Mouse (Mus musculus) limb, embryonic 14.5 days (tissue): Measurements from ENCODE around the gene Ntrk2. TPM values are rescaled to one million over a fixed set of nuclear protein-coding genes. Genes with fewer than 3 reads are reported as not detected.

Experiments used
- ATAC-seq: fragments of 200-750 bp; cut with Nextera tagmentation; 2 replicates; pipeline ENCODE4 v1.8.0; 2017; ENCODE audit warnings: low read depth, moderate number of reproducible peaks, moderate TSS enrichment; ENCODE audit not compliant: low FRiP score
- DNase-seq: peaks from one replicate; pipeline ENCODE4 v3.0.0-alpha.2; 2015; ENCODE audit warnings: low spot score
- H3K27ac ChIP-seq: fragments of 300-500 bp; sonication (generic); replicated peaks from 2 replicates; pipeline ENCODE4 v1.5.1; 2014; ENCODE audit warnings: low read depth, mild to moderate bottlenecking, low read length, moderate library complexity, mixed read lengths
- H3K27me3 ChIP-seq: fragments of 300-500 bp; sonication (generic); 2 replicates; pipeline ENCODE4 v1.6.1; 2014; ENCODE audit warnings: low read length, mixed read lengths; ENCODE audit not compliant: control insufficient read depth, insufficient read depth
- H3K36me3 ChIP-seq: fragments of 300-500 bp; sonication (generic); 2 replicates; pipeline ENCODE4 v1.6.1; 2014; ENCODE audit warnings: mild to moderate bottlenecking, low read length, moderate library complexity, mixed read lengths; ENCODE audit not compliant: control insufficient read depth, insufficient read depth
- H3K4me1 ChIP-seq: fragments of 300-500 bp; sonication (generic); 2 replicates; pipeline ENCODE4 v1.6.1; 2014; ENCODE audit warnings: antibody characterized with exemption, low read length, mixed read lengths; ENCODE audit not compliant: control insufficient read depth, insufficient read depth
- H3K4me2 ChIP-seq: fragments of 300-500 bp; sonication (generic); replicated peaks from 2 replicates; pipeline ENCODE4 v1.6.1; 2014; ENCODE audit warnings: low read depth, mild to moderate bottlenecking, low read length, moderate library complexity; ENCODE audit not compliant: severe bottlenecking
- H3K4me3 ChIP-seq: fragments of 300-500 bp; sonication (generic); replicated peaks from 2 replicates; pipeline ENCODE4 v1.5.1; 2014; ENCODE audit warnings: low read length
- H3K9ac ChIP-seq: fragments of 300-500 bp; sonication (generic); 2 replicates; pipeline ENCODE4 v1.6.1; 2014; ENCODE audit warnings: mild to moderate bottlenecking, low read depth, low read length, moderate library complexity; ENCODE audit not compliant: severe bottlenecking
- H3K9me3 ChIP-seq: fragments of 300-500 bp; sonication (generic); 2 replicates; pipeline ENCODE4 v1.6.1; 2016; ENCODE audit warnings: low read length; ENCODE audit not compliant: control insufficient read depth
- POLR2A ChIP-seq: fragments of 200-500 bp; IDR thresholded peaks from 2 replicates; pipeline ENCODE4 v1.8.0; 2012; ENCODE audit warnings: inconsistent platforms, mild to moderate bottlenecking, moderate library complexity, borderline replicate concordance; ENCODE audit not compliant: insufficient read depth, insufficient read length; ENCODE audit errors: extremely low read depth
- WGBS: fragments of 180-500 bp; shearing (Covaris S2); extraction: QIAGEN DNeasy Blood & Tissue Kit; methylation state at CpG from one replicate; pipeline ENCODE4 v1.1.7; 2014; 5-methylcytosine and 5-hydroxymethylcytosine counted together
- polyA plus RNA-seq, 2 experiments: library from polyadenylated mRNA; depleted of rRNA in 1 of 2; stranded (reverse) in 1 of 2; unstranded in 1 of 2; fragments of >200 nt; fragmentation: Nextera tagmentation in 1 of 2; extraction: Ambion mirVana in 1 of 2; gene quantifications; 2 replicates each; pipeline versions ENCODE4 v1.2.1 to v1.2.3; 2012 to 2014

Ntrk2 gene
- polyA plus RNA-seq (2012; rRNA removed) (18.2 and 18.4 TPM in 2 replicates), polyA plus RNA-seq (2014; fragmentation: Nextera tagmentation; extraction: Ambion mirVana) (15.8 and 15.9 TPM in 2 replicates)

GRCm38 (mm10) chr13:58806397-58806892 is at the start of gene Ntrk2:
Gene Ntrk2, plus strand, starts transcription at chr13:58806569.
- under 1% methylated on average over 47 of the region's 47 CpGs for WGBS

GRCm38 (mm10) chr13:58761003-58761630 is 45.3 kb upstream of the Ntrk2 start:
- no peaks in the 10 kb centered on the region for H3K4me1 ChIP-seq
- no peak for ATAC-seq
- no peak overlapping the region for H3K27ac ChIP-seq
- H3K9me3 ChIP-seq: no peaks in the 10 kb centered on the region
- no peak overlapping the region for H3K9ac ChIP-seq
- DNase-seq: no peak
- WGBS: 86% methylated on average over 5 of the region's 5 CpGs
- H3K36me3 ChIP-seq: no peaks in the 10 kb centered on the region
- TF ChIP-seq POLR2A: no peak
- H3K4me2 ChIP-seq: no peak overlapping the region
- no peaks in the 10 kb centered on the region for H3K27me3 ChIP-seq
- H3K4me3 ChIP-seq: no peak overlapping the region

More at GRCm38 (mm10) chr13:58806397-58806892, at the start of gene Ntrk2:
- DNase-seq (peak; percentile 88), ATAC-seq (peak; percentile 78)
- H3K4me2 ChIP-seq: peak within 1 kb of the TSS; percentile 99
- no peak for TF ChIP-seq POLR2A
- peak within 1 kb of the TSS; percentile 56 for H3K9ac ChIP-seq
- H3K27ac ChIP-seq: no peak within 1 kb of the TSS
- H3K9me3 ChIP-seq: no peaks in the 10 kb centered on the region
- 0 out of 2 replicates have a peak, but pooled peaks cover 4% of the 10 kb centered on the region for H3K4me1 ChIP-seq
- H3K27me3 ChIP-seq: peaks cover 54% of the 10 kb centered on the region
- H3K36me3 ChIP-seq: no peaks in the 10 kb centered on the region
- peak within 1 kb of the TSS; percentile 56 for H3K4me3 ChIP-seq

DNA sequence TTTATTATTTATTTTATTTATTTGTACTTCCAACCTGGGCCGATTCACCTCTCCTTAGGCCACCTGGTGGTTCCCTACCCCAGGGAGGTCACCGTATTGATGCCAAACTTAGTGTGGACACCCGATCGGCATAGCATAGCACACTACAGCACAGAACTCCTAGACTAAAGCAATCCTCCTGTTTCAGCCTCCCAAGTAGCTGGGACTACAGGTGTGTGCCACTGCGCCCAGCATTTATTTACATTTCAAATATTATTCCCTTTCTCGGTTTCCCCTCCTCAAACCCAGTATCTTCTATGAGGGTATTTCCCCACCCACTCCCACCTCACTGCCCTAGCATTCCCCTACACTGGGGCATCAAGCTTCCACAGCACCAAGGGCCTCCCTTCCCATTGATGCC is 38.1 kb upstream of the Ntrk2 start:
- WGBS: 82% methylated on average over 6 of the region's 6 CpGs
- no peak for TF ChIP-seq POLR2A

GRCm38 (mm10) chr13:58769438-58769837 is 36.9 kb upstream of the Ntrk2 start:
- Histone ChIP-seq H3K27me3 (no peaks in the 10 kb centered on the region), H3K4me3 (no peak overlapping the region), H3K36me3 (no peaks in the 10 kb centered on the region), H3K9me3 (no peaks in the 10 kb centered on the region), H3K27ac (no peak overlapping the region), H3K9ac (no peak overlapping the region), H3K4me2 (no peak overlapping the region), H3K4me1 (no peaks in the 10 kb centered on the region)
- WGBS: 59% methylated on average over 2 of the region's 2 CpGs
- DNase-seq (no peak), ATAC-seq (no peak)
- TF ChIP-seq POLR2A: no peak

More for the DNA sequence above, 38.1 kb upstream of the Ntrk2 start:
- Histone ChIP-seq H3K36me3 (no peaks in the 10 kb centered on the region), H3K4me3 (no peak overlapping the region), H3K4me1 (no peaks in the 10 kb centered on the region), H3K27me3 (no peaks in the 10 kb centered on the region), H3K27ac (no peak overlapping the region), H3K9ac (no peak overlapping the region), H3K4me2 (no peak overlapping the region), H3K9me3 (no peaks in the 10 kb centered on the region)
- DNase-seq: no peak
- ATAC-seq: no peak

- whole genome bisulfite sequencing: 91% methylated on average over 14 of the region's 14 CpGs
- DNase-seq (no peak), ATAC-seq (no peak)
- Histone ChIP-seq H3K4me2 (no peak overlapping the region), H3K4me1 (no peaks in the 10 kb centered on the region), H3K27ac (no peak overlapping the region), H3K9me3 (no peaks in the 10 kb centered on the region), H3K27me3 (no peaks in the 10 kb centered on the region), H3K9ac (no peak overlapping the region), H3K36me3 (no peaks in the 10 kb centered on the region), H3K4me3 (no peak overlapping the region)
- TF ChIP-seq POLR2A: no peak
Measured at GRCm38 (mm10) chr13:58779261-58779660, 27.1 kb upstream of the Ntrk2 start.
